Mouse (Mus musculus): ENCODE results near the gene Dnali1. TPM values are rescaled to one million over a fixed set of nuclear protein-coding genes. Genes with fewer than 3 reads are reported as not detected.

Gene Dnali1
- total RNA-seq (2021) (not detected), polyA plus RNA-seq (2012; rRNA removed) (1.4 TPM in 1 of 2 replicates, not detected in the other)
- long read RNA-seq, result 0 reads

- TF ChIP-seq EP300 (IDR thresholded peaks at IDR 0.05; ENCODE audit: insufficient read depth, low read depth, low read length) (no peak), CTCF (IDR thresholded peaks at IDR 0.05) (peak; percentile 8; the same call in 1 of the 2 replicates)
- intact Hi-C loops (cut with DNase I), result loop anchor here (1.0 to 10.0 kb wide), 4 partner anchors 19 to 211 kb away; partner anchors contain the start of genes 1110065P20Rik, 9930104L06Rik and Yrdc
- H3K36me3 ChIP-seq (ENCODE audit: control insufficient read depth, insufficient read depth, low read length), result no peaks in the 10 kb centered on the region
Observed at GRCm38 (mm10) chr4:125065517-125066307, at the start of gene Dnali1. Gene Dnali1, minus strand, starts transcription at chr4:125065703.

DNA sequence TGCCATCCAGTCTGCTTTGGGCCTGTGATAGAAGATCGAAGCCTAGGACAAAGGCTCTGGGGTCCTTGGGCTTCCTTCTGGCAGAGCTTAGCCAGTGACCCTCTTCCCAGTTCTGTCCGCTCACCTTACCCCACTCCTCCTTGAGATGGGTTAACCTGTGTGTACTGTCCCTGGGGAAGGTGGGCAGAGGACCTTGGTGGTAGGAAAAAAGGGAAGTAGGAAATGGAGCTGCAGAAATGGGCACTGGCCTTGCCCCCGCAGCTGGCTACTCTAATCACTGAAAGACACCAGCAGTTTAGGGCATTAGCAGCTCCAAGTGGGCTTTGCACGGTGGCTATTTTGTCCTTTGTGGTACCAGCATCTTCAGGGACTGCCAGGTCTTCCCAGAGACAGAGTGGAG, 49.6 kb upstream of the Dnali1 start:
- TF ChIP-seq CTCF (IDR thresholded peaks at IDR 0.05) (no peak), POLR2A (IDR thresholded peaks at IDR 0.05; ENCODE audit: insufficient read depth, low read depth, low read length) (no peak), EP300 (IDR thresholded peaks at IDR 0.05; ENCODE audit: insufficient read depth, low read depth, low read length) (no peak)
- Histone ChIP-seq H3K4me3 (no peak overlapping the region), H3K36me3 (ENCODE audit: control insufficient read depth, insufficient read depth, low read length) (no peaks in the 10 kb centered on the region), H3K4me1 (ENCODE audit: control insufficient read depth, insufficient read depth, low read length) (peaks cover 6% of the 10 kb centered on the region), H3K9ac (ENCODE audit: low read depth, low read length) (no peak overlapping the region), H3K79me2 (replicated peaks; ENCODE audit: control insufficient read depth, insufficient read depth, low read length) (no peaks in the 10 kb centered on the region), H3K27me3 (ENCODE audit: control insufficient read depth, insufficient read depth, low read length) (no peaks in the 10 kb centered on the region), H3K27ac (peak overlapping the region; percentile 47)
- no peak for DNase-seq
- WGBS, result 73% methylated on average over 4 of the region's 4 CpGs
- intact Hi-C loops (cut with DNase I), result no loop called here

More at GRCm38 (mm10) chr4:125065517-125066307, at the start of gene Dnali1:
- Histone ChIP-seq H3K4me1 (ENCODE audit: control insufficient read depth, insufficient read depth, low read length) (peaks cover 2% of the 10 kb centered on the region), H3K9ac (ENCODE audit: low read depth, low read length) (peak within 1 kb of the TSS; percentile 92), H3K27ac (peak within 1 kb of the TSS; percentile 74), H3K27me3 (ENCODE audit: control insufficient read depth, insufficient read depth, low read length) (no peaks in the 10 kb centered on the region), H3K79me2 (replicated peaks; ENCODE audit: control insufficient read depth, insufficient read depth, low read length) (peaks cover 3% of the 10 kb centered on the region; the same call in 1 of the 2 replicates), H3K4me3 (peak within 1 kb of the TSS; percentile 84)
- DNase-seq, result peak; percentile 71 to 74
- WGBS, result 2% methylated on average over 26 of the region's 26 CpGs

- no peaks in the 10 kb centered on the region for H3K27me3 ChIP-seq (ENCODE audit: control insufficient read depth, insufficient read depth, low read length)
- H3K4me1 ChIP-seq (ENCODE audit: control insufficient read depth, insufficient read depth, low read length), result peaks cover 6% of the 10 kb centered on the region
- H3K36me3 ChIP-seq (ENCODE audit: control insufficient read depth, insufficient read depth, low read length), result no peaks in the 10 kb centered on the region
- intact Hi-C loops (cut with DNase I), result no loop called here
- DNase-seq, result peak; percentile 84 to 90
- no peak overlapping the region for H3K9ac ChIP-seq (ENCODE audit: low read depth, low read length)
- peak; percentile 39; the same call in 1 of the 2 replicates for TF ChIP-seq EP300 (IDR thresholded peaks at IDR 0.05; ENCODE audit: insufficient read depth, low read depth, low read length)
- peak; percentile 95 for TF ChIP-seq CTCF (IDR thresholded peaks at IDR 0.05)
- no peak for TF ChIP-seq POLR2A (IDR thresholded peaks at IDR 0.05; ENCODE audit: insufficient read depth, low read depth, low read length)
- H3K79me2 ChIP-seq (replicated peaks; ENCODE audit: control insufficient read depth, insufficient read depth, low read length), result no peaks in the 10 kb centered on the region
- 12% methylated on average over 6 of the region's 6 CpGs for WGBS
- no peak overlapping the region for H3K4me3 ChIP-seq
- H3K27ac ChIP-seq, result peak overlapping the region; percentile 47
Observed at GRCm38 (mm10) chr4:125114638-125115037, 49.1 kb upstream of the Dnali1 start.

- Histone ChIP-seq H3K79me2 (replicated peaks; ENCODE audit: control insufficient read depth, insufficient read depth, low read length) (no peaks in the 10 kb centered on the region), H3K27ac (no peak overlapping the region), H3K27me3 (ENCODE audit: control insufficient read depth, insufficient read depth, low read length) (no peaks in the 10 kb centered on the region), H3K4me3 (no peak overlapping the region), H3K36me3 (ENCODE audit: control insufficient read depth, insufficient read depth, low read length) (no peaks in the 10 kb centered on the region), H3K9ac (ENCODE audit: low read depth, low read length) (no peak overlapping the region), H3K4me1 (ENCODE audit: control insufficient read depth, insufficient read depth, low read length) (no peaks in the 10 kb centered on the region)
- DNase-seq, result no peak
- WGBS, result 81% methylated on average over 9 of the region's 9 CpGs
- intact Hi-C loops (cut with DNase I), result no loop called here
- no peak for TF ChIP-seq POLR2A (IDR thresholded peaks at IDR 0.05; ENCODE audit: insufficient read depth, low read depth, low read length)
- no peak for TF ChIP-seq CTCF (IDR thresholded peaks at IDR 0.05)
Observed at GRCm38 (mm10) chr4:125105354-125105753, 39.9 kb upstream of the Dnali1 start.

DNA sequence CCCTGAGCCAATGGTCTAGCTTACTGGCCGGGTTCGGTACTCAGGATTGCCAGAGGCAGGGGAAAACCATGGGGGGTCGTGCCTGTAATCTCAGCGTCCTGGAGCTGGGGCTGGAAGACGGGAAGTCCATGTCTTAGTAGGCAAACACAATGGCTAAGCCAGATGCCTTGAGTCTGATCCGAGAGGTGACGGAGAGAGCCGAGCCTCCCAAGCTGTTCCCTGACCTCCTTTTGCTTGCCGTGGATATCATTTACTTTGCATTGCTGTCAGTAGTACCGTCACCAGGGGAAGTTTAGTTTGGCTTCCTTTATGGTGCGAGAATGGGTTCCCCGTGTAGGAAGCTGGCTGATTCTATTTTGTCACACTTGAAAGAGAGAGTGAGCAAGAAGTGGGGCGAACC, 35.8 kb upstream of the Dnali1 start:
- no peaks in the 10 kb centered on the region for H3K36me3 ChIP-seq (ENCODE audit: control insufficient read depth, insufficient read depth, low read length)
- DNase-seq, result no peak
- H3K4me1 ChIP-seq (ENCODE audit: control insufficient read depth, insufficient read depth, low read length), result no peaks in the 10 kb centered on the region
- intact Hi-C loops (cut with DNase I), result no loop called here
- TF ChIP-seq POLR2A (IDR thresholded peaks at IDR 0.05; ENCODE audit: insufficient read depth, low read depth, low read length) (no peak), EP300 (IDR thresholded peaks at IDR 0.05; ENCODE audit: insufficient read depth, low read depth, low read length) (no peak), CTCF (IDR thresholded peaks at IDR 0.05) (no peak)
- H3K4me3 ChIP-seq, result no peak overlapping the region
- H3K9ac ChIP-seq (ENCODE audit: low read depth, low read length), result no peak overlapping the region
- no peaks in the 10 kb centered on the region for H3K79me2 ChIP-seq (replicated peaks; ENCODE audit: control insufficient read depth, insufficient read depth, low read length)
- no peak overlapping the region for H3K27ac ChIP-seq
- H3K27me3 ChIP-seq (ENCODE audit: control insufficient read depth, insufficient read depth, low read length), result no peaks in the 10 kb centered on the region
- WGBS, result 63% methylated on average over 13 of the region's 13 CpGs

GRCm38 (mm10) chr4:125099458-125099857, 34.0 kb upstream of the Dnali1 start:
- Histone ChIP-seq H3K27me3 (ENCODE audit: control insufficient read depth, insufficient read depth, low read length) (no peaks in the 10 kb centered on the region), H3K36me3 (ENCODE audit: control insufficient read depth, insufficient read depth, low read length) (no peaks in the 10 kb centered on the region), H3K79me2 (replicated peaks; ENCODE audit: control insufficient read depth, insufficient read depth, low read length) (no peaks in the 10 kb centered on the region), H3K27ac (no peak overlapping the region), H3K9ac (ENCODE audit: low read depth, low read length) (no peak overlapping the region), H3K4me1 (ENCODE audit: control insufficient read depth, insufficient read depth, low read length) (no peaks in the 10 kb centered on the region), H3K4me3 (no peak overlapping the region)
- DNase-seq, result peak; percentile 72 to 86
- TF ChIP-seq EP300 (IDR thresholded peaks at IDR 0.05; ENCODE audit: insufficient read depth, low read depth, low read length) (0 out of 2 replicates have a peak, but pooled peaks have one; percentile 32), POLR2A (IDR thresholded peaks at IDR 0.05; ENCODE audit: insufficient read depth, low read depth, low read length) (no peak), CTCF (IDR thresholded peaks at IDR 0.05) (no peak; the same call in 1 of the 2 replicates)
- 11% methylated on average over 8 of the region's 8 CpGs for WGBS
- intact Hi-C loops (cut with DNase I), result loop anchor here (1.0 kb wide), 1 partner anchor 156 kb away; no protein-coding TSS in a partner anchor

Data from heart, adult 2 months (tissue).